Mouse (Mus musculus): Measurements from ENCODE around the gene Gm30191.
A peak's percentile ranks its signal among the peaks of the same experiment; 100 is the strongest.

Gm30191 gene

GRCm38 (mm10) chr4:134246719-134247258 is at the start of gene Gm30191:
Gene Gm30191, plus strand, starts transcription at chr4:134246935.
- DNase-seq, result no peak

GRCm38 (mm10) chr4:134199371-134199770 is 47.4 kb upstream of the Gm30191 start:
- no peak for DNase-seq

- no peak for DNase-seq
These were observed 43.8 kb upstream of the Gm30191 start, which contains the start of gene Gm7534 for GRCm38 (mm10) chr4:134202904-134203303. Gene Gm7534, minus strand, starts transcription at chr4:134203004.

GRCm38 (mm10) chr4:134203340-134203896 is 43.3 kb upstream of the Gm30191 start:
- DNase-seq, result no peak

- no peak for DNase-seq
These were observed 40.2 kb upstream of the Gm30191 start for GRCm38 (mm10) chr4:134206488-134207053.

GRCm38 (mm10) chr4:134222793-134223600 is 23.7 kb upstream of the Gm30191 start:
- no peak for DNase-seq

GRCm38 (mm10) chr4:134227194-134227593 is 19.5 kb upstream of the Gm30191 start, which contains the start of gene Catsper4:
Gene Catsper4, minus strand, starts transcription at chr4:134227383.
- no peak for DNase-seq

GRCm38 (mm10) chr4:134230431-134230830 is 16.3 kb upstream of the Gm30191 start:
- DNase-seq, result no peak

GRCm38 (mm10) chr4:134234876-134235275 is 11.9 kb upstream of the Gm30191 start:
- no peak for DNase-seq

GRCm38 (mm10) chr4:134237582-134238278 is 9.0 kb upstream of the Gm30191 start:
- DNase-seq, result no peak

GRCm38 (mm10) chr4:134238279-134238651 is 8.5 kb upstream of the Gm30191 start, which contains the start of gene Cnksr1:
Gene Cnksr1, minus strand, starts transcription at chr4:134238399.
- no peak for DNase-seq

GRCm38 (mm10) chr4:134238686-134239085 is 8.0 kb upstream of the Gm30191 start:
- DNase-seq, result no peak

- no peak for DNase-seq
These were observed 3.1 kb upstream of the Gm30191 start, which contains the start of gene E130218I03Rik for GRCm38 (mm10) chr4:134243516-134244250. Gene E130218I03Rik, plus strand, starts transcription at chr4:134243662.

GRCm38 (mm10) chr4:134245148-134245843 is 1.4 kb upstream of the Gm30191 start, which contains the start of gene Zfp593:
Gene Zfp593, minus strand, starts transcription at chr4:134245592.
- DNase-seq, result peak; percentile 98

- no peak for DNase-seq
These were observed 479 bp upstream of the Gm30191 start for GRCm38 (mm10) chr4:134246256-134246655.

- DNase-seq, result peak; percentile 81
These were observed 2.9 kb downstream of the Gm30191 start for GRCm38 (mm10) chr4:134249651-134250050.

- DNase-seq, result no peak
These were observed 3.6 kb downstream of the Gm30191 start for GRCm38 (mm10) chr4:134250116-134250929.

- no peak for DNase-seq
These were observed 4.2 kb downstream of the Gm30191 start for GRCm38 (mm10) chr4:134250930-134251240.

GRCm38 (mm10) chr4:134251241-134252130 is 4.8 kb downstream of the Gm30191 start:
- peak; percentile 61 for DNase-seq
